Mouse (Mus musculus): ENCODE measurements around the gene Slc3a2.

Gene Slc3a2

DNA sequence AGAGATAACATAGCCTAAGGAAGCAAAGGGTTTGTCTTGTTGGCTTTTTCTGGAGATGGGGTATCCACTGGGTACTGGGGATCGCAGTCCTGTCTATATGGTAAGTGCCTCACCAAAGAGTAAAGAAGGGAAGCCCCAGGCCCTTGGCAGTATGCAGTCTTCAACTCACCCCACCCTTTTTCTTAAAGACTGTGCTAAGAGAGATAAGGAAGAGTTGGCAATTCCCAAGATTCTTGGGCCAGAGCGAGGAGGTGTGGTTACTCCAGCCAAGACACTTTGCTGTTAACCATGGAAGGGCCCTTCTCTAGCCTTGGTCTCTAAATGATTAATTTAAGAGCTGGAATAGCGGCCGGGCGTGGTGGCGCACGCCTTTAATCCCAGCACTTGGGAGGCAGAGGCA, 16.2 kb downstream of the Slc3a2 start:
- DNase-seq, result no peak

DNA sequence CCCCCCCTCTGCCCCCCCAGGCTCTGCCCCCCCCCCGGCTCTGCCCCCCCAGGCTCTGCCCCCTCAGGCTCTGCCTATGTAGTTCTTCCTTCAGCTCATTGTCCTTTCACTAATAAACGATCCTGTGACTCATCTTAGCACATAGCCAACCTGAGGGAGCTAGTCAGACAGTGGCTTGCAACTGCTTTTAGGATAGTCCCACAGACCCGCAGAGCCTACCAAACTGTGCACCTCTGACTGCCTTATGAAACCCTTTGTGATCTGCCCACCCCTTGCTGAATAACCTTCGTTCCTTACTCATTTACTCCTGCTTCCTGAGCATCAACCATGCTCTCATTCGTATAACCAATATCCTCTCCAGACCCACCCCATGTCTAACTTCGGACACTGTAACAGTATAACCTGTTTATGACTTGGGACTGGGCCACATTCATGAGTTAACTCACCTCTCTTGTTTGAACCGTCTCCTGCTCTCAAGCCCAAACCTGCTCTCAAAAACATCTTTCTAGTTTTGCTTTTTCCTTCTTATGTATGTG, 17.0 kb downstream of the Slc3a2 start:
- DNase-seq, result no peak

DNA sequence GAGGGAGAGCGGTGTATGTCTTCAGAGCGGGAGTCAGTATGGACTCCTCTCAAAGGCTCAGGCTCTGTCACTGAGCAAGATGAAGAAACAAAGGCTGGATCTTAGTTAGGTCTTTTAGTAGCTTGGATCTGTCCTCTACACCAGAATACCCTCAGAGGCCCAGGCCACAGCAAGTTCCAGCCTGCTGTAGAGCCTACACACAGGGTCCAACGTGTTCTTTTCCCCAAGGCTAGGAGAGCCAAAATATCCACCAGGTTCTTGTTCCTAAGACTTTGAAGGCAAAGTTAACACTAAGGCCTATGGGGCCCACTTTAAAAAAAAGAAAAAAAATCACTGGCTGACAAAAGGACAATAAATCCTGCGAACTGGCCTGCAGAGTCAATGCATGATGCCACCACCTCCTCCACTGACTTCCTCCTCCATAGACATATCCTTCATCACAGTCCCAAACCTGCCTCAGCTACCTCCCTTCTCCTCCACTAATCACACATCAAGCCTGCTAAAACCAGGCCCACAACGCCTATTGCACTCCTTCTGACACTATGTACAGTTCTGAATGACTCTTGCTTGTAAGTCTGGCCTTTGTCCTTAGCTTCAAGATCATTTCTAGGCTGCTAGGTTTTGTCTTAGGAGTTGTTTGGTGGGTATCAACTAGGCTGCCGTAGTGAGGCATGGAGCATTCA, 18.0 kb downstream of the Slc3a2 start:
- DNase-seq, result no peak

DNA sequence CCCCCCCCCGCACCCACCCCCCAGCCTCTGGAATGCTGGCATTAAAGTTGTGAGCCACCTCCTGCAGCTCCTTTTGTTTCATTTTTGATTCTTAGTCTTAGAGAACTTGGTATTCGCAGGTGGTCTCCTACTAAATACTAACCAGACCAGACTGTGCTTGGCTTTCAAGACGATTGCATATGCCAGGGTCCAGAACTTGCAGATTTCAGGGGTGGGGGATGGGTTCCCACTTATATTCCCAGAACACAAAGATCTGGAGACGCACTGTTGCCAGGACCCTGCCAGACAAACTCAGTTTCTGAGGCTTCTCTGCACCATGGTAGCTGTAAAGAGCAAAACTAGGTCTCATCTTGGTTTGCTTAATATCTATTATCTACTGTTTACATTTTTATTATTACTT, 19.6 kb downstream of the Slc3a2 start:
- DNase-seq, result no peak

DNA sequence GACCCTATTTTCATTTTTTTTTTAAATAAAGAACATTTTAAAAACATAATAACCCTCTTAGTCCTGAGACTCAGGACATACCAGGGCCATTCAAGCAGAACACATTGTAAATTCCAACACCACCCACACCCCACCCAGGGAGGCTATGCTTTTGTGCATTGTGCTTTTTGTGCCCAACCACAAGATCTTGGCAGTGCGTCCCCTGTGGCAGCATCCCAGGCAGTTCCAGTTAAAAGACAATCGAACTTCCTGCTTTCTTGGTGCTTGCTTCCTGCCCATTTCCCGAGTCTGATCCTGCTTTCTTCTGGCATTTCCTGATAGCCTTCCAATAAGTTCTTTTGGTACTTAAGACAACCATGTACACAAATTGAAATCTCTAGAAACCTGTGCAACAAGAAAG, 20.7 kb downstream of the Slc3a2 start:
- DNase-seq, result no peak

DNA sequence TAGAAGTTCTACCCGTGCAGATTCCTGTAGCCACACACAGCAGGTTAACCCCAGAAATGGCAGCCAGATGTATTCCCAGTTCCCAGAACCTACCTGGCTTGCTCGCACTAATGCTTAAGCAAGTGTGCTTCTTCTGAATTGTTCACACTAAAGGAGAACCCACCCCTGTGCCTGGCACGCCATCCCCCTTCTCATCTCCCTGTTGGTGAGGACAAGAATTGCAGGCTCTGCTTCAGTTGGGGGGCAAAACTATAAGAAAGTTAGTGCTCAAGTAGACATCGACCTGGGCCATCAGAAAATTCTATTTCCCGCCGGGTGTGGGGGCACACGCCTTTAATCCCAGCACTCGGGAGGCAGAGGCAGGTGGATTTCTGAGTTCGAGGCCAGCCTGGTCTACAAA, 23.5 kb downstream of the Slc3a2 start:
- DNase-seq, result no peak

DNA sequence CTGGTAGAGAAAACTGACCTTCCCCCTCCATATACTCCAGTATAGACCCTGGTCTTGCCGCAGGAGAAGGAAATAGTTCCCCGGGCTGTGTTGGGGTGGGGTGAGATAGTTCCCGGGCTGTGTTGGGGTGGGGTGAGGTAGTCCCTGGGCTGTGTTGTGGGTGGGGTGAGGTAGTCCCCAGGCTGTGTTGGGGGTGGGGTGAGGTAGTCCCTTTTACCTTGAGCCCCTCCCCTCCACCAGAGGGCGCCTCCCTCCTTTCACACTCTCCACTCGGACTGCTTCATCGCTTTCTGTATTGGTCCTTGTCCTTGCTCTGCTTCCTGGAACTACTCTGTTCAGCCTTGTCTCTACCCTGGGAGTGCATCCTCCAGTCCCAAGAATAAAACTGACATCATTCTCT, 27.8 kb downstream of the Slc3a2 start:
- peak; percentile 40 to 67 for DNase-seq

DNA sequence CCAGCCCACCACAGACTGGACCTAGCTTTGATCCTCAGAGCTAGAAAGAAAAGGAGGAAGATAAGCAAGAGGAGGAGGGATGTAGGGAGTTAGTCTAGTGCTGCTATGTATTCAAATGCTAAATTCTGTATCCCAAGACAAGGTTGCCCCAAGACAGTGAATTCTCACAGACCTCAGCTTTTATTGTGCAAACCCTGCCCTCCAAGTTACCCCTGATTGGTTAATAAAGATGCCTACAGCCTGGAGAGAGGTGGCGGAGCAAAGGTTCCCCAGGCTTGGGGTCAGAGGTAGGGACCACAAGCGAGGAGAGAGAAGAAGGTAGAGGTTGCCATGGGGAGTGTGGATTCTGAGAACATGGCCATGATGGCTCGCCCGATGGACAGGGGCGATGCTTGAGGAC, 30.4 kb downstream of the Slc3a2 start:
- no peak for DNase-seq

DNA sequence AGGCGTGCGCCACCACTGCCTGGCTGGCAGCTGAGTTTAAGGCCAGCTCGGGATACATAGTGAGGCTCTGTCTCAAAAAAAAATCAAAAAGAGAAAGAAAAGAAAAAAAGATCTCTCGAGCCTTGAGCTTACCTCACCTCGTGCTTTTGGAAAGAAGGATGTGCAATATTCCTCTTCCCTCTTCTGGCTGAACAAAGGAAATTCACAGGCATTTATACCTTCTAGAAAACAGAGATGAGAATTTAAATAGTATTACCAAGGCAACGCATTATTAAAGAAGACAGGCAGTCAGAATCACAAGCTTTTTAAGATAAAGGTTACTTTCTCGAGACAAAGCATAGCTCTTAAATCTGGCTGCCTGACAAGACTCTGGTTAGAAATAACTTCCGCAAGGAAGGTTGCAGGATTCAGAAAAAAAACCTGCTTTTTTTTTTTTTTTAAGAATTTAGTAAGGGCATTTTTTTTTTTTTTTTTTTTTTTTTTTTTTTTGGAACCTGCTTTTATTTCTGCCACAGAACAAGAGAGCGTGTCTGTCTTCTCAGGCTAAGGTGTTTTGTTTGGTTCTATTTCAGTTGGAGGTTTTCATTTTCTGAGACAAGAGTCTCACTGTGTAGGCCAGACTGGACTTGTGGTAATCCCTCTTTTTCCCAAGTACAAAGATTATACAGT, 31.2 kb downstream of the Slc3a2 start:
- DNase-seq, result no peak

DNA sequence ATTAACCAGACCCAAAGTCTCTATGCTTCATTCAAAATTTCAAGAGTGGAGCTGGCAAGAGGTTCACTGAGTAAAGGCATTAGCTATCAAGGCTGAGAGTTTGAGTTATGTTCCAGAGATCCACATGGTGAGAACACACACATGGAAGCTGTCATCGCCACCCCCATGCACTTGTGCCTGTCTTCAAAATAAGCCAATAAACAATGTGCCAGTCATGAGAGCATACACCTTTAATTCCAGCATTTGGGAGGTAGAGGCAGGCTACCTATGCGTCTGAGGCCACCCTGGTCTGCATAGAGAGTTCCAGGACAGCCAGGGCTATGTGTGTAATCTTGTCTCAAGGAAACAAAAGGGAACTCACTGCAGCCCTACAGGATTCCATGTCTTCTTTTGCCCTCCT, 39.5 kb downstream of the Slc3a2 start:
- no peak for DNase-seq

DNA sequence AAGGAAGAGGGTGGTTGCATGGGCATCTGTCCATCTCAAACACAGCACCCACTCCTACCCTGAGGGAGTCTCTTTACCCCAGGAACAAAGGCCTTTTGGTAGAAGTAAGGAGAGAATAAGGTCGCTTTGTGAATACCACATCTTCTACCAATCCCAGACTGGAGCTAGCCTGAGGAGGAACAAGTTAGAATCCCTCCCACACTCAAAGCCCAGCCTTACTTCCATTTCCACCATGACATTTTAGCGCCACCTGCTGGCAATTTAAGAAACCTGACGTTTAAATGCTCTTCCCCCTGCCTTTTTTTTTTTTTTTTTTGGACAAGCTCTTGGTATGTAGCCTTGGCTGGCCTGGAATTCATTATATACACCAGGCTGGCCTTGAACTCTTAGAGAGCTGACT, 40.2 kb downstream of the Slc3a2 start:
- peak in 1 of 2 experiments; percentile 54 for DNase-seq

DNA sequence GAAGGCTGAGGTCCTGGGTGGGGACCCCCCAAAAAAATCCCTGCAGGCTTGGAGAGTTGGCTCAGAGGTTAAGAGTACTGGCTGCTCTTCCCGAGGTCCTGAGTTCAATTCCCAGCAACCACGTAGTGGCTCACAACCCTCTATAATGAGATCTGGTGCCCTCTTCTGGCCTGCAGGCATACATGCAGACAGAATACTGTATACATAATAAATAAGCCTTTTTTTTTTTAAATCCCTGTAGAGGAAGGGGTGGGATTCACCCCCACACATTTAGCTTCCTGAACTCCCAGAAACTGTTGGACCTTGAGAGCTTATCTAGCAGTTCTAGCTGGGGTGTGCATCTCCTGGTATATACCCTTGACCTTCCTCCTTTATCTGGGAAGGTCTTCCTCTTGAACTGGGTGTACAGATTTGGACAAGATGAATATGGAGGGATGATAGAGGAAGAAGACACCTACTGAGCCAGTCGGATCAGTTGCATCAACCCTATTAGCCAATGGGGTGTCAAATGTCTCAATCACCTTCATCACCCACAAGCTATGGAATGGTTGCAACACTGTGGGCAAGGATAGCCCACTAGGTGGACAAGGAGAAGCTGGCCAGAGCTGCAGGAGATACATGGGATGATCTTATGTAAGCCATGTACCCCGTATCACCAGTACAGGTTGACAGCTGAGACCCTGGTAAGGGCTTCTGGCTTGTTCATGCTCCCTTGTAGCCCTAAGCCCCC, 41.4 kb downstream of the Slc3a2 start:
- DNase-seq, result no peak

DNA sequence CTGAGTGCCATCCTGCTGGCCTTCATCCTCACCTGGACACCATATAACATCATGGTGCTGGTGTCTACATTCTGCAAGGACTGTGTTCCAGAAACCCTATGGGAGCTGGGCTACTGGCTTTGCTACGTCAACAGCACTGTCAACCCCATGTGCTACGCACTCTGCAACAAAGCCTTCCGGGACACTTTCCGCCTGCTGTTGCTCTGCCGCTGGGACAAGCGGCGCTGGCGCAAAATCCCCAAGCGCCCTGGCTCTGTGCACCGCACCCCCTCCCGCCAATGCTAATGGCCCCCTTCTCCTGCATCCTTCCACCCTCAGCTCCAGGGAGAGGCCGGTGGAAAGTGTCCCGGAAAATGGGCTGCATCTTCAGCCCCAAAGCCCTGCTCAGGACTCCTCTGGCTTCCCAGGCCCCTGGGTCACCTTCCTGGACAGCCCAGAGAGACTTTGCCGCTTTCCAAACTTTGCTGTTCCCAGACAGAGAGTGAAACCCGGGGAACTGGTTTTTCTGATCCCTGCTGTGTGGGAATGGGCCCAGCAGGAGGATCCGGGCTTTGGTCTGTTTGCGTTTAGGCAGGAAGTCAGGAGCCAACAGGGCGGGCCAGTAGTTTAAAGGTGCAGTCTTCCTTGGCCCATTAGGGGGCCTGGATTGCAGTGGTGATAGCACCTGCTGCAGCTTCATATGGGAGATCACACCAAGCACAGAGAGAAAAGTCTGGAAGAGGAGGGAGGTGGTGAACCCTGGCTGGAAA, 44.0 kb downstream of the Slc3a2 start:
- no peak for DNase-seq

DNA sequence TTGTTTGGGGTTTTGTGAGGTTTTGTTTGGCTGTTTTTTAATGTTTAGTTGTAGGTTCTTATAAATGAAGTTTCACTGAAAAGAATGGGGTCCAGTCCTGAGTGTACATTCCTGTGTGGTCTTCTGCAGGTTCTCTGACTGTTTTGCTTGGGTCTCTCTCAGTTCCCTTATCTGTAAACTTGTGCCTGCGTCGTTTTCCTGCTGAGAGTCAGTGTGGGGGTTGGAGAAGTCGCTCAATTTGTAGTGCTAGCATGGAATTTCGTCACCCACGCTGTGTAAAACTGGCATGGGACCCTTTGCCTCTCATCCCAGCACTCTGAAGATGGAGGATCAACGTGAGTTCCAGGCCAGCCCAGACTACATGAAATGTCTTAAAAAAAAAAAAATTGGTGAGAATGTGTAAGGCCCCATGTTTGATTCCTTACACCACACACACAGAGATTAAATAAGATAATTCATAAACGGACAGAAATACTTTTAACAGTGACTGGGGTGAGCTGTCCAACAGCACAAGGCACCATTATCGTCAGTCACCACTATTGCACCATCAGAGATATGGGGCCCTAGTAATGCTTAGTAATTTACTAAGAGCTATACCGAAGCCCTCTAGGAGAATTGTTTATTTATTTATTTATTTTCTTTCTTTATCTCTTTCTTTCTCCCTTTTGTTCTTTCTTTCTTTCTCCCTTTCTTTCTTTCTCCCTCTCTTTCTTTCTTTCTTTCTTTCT, 49.7 kb downstream of the Slc3a2 start:
- DNase-seq, result no peak

DNA sequence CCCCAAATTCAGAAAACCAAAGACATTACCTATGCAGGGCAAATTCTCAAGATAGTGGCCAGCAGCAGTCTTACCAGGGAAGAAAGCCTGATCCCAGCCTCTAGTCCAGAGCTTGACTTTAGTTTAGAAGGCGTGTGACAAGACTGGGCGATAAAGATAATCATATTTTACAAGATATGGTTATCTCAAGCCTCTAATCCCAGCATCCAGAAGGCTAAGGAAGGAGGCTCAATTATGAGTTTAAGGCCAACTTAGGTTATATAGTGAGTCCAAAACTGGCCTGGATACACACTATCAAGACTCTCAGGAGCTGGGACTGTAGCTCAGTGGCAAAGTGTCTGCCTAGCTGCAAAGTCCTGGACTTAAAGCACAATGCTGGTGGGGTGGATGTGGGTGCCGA, 50.3 kb downstream of the Slc3a2 start:
- no peak for DNase-seq

DNA sequence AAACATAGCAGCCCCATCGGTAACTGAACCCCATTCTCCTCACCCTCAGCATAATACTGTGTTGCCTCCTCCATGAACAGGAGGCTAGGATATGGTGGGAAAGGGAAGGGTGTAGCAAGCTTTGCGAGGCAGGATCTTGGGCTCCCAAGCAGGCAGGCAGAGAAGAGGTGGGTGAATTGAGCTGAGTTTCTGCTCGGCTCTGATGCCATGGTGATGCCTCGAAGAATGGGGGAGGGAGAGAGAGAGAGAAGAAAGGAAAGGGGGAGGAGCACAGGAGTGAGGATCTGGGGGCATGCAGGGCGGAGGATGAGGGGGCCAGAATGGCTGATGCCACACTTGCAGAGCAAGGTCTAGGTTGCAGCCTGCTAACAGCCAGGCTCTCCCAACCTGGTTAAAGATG, 57.4 kb downstream of the Slc3a2 start:
- DNase-seq, result no peak

DNA sequence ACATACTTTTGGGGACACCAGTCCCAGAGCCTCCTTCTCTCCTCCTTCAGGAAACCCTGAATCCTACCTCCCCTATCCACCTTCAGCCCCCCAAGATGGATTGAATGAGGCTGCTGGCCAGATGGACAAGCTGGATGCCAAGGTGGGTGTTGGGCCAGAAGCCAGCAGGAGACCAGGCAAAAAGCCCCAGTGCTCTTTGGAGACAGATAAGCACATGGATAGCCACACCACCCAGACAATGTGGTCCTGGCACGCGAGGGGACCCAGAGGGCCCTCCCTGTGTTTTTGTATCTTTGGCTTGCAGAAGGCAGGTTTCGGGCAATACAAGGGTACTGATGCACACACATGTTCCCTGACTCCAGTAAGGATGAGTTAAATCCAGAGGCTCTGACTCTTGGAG, 58.3 kb downstream of the Slc3a2 start:
- DNase-seq, result no peak

DNA sequence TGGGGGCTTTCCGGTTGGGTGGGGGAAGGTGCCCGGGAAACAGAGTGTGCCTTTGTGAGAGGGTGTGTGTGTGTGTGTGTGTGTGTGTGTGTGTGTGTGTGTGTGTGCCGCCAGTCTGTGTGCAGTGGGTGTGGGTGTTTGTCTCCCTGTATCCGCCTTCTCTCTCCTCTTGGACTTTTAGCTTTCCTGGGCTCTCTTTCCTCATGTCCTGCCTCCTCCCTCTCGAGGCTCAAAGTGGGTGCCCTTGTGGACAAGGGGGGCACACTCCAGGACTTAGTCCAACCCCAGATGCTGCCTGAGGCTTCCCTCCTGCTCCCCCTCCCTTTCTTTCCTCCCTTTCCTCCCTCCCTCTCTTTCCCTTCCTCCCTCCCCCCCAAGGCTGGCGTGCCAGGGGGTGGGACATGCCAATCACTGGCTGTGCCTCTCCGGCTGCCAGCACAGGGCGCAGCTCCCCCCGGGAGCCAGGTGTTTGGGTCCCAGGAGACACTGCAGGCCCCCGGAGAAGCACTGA, 59.2 kb downstream of the Slc3a2 start:
- DNase-seq, result no peak

DNA sequence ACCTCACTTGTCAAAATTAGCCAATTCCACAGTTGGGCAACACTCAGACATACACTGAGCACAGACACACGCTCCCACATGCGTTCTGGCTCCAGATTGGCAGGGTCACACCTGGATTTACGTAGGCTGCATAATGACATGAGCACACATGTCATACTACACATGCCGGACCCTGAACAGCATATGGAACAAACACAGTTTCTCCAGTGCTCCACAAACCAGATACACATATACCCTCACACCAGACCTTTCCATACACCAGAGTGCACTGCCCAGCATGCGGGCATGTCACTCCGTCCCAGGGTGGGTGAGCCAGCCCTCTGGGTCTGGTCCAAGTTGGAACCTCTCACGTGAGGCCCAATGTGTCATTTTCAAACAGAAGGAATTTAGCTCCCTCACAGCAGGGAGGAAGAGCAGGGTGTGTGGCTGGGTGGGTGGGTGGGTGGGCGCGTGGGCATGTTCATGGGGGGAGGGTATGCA, 59.8 kb downstream of the Slc3a2 start, which contains the start of gene Chrm1:
Gene Chrm1, plus strand, starts transcription at position 430 of the 480 bp plus-strand sequence.
- no peak for DNase-seq

DNA sequence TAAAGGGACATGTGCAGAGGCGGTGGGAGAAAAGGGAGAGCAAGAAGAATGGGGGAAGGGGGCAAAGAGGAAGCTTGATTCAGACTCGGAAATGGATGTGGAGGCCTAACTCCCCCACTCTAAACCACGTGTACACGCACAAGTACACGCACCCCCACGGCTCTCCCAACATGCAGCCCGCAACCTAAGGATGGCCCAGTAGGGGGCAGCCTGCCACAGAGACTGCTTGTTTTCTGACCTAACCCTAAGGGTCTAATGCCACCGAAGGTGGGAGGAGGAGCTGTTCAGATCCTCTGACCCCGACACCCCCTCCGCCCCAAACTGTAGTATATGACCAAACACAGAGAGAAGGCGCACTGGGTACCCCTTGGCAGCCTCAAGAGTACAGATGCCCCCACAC, 60.8 kb downstream of the Slc3a2 start:
- DNase-seq, result peak; percentile 11 to 45

DNA sequence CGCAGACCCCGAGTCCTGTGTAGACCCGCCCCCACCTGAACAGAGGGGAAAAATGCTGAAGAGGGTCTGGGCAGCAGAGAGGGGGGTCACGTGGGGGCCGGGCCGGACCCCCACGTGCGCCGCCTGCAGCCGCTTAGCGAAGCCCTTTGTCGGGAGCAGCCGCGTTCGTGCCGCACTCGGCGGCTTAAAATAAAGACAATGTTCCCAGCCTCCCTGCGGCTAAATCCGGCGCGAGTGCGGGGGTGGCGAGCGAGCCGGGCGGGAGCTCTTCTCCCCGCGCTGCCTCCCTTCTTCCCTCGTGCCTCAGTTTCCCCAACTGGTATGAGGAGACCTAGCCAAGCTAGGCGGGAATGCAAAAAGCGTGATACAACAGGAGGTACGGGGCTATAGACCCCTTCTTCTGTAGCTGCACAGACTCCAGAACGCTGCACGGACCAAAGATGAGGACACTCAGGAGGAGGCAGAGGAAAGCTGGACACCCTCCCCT, 61.3 kb downstream of the Slc3a2 start:
- no peak for DNase-seq
